Mouse (Mus musculus): Measurements from ENCODE around the gene Eif4g3.

- TF ChIP-seq CTCF (IDR thresholded peaks at IDR 0.05; ENCODE audit: borderline replicate concordance, control insufficient read depth, extremely low read depth, insufficient read depth, low read length, poor library complexity) = no peak
- TF ChIP-seq POLR2A (IDR thresholded peaks at IDR 0.05; ENCODE audit: control insufficient read depth, extremely low read depth, insufficient read depth, low read length, poor library complexity) = no peak
Measured at GRCm38 (mm10) chr4:138192561-138192960, 199.7 kb downstream of the Eif4g3 start.

All from thymus, adult 2 months (tissue).